Mouse (Mus musculus) thymus, adult 2 months (tissue): ENCODE results near the gene Ift27. TPM values are rescaled to one million over a fixed set of nuclear protein-coding genes. Genes with fewer than 3 reads are reported as not detected.

Source experiments
- DNase-seq: peaks from one replicate; pipeline ENCODE4 v3.0.0; 2021
- H3K27ac ChIP-seq: fragments of 200-500 bp; 2 replicates; pipeline ENCODE4 v1.5.1; 2012; ENCODE audit warnings: low read length, control low read depth; ENCODE audit not compliant: control insufficient read depth, insufficient read depth
- H3K27me3 ChIP-seq: fragments of 200-500 bp; 2 replicates; pipeline ENCODE4 v1.6.1; 2012; ENCODE audit warnings: mild to moderate bottlenecking, low read length, moderate library complexity, mixed read lengths; ENCODE audit not compliant: control insufficient read depth, insufficient read depth
- H3K36me3 ChIP-seq: fragments of 200-500 bp; 2 replicates; pipeline ENCODE4 v1.6.1; 2012; ENCODE audit warnings: mild to moderate bottlenecking, low read length, moderate library complexity; ENCODE audit not compliant: control insufficient read depth, insufficient read depth
- H3K4me1 ChIP-seq: fragments of 200-500 bp; replicated peaks from 2 replicates; pipeline ENCODE4 v1.6.1; 2012; ENCODE audit warnings: low read length; ENCODE audit not compliant: control insufficient read depth, insufficient read depth
- H3K4me3 ChIP-seq: fragments of 200-500 bp; 2 replicates; pipeline ENCODE4 v1.5.1; 2012; ENCODE audit warnings: mild to moderate bottlenecking, low read length, control low read depth, moderate library complexity; ENCODE audit not compliant: control insufficient read depth, insufficient read depth
- CTCF ChIP-seq: fragments of 200-500 bp; IDR thresholded peaks from 2 replicates; pipeline ENCODE4 v1.5.1; 2012; ENCODE audit warnings: mild to moderate bottlenecking, control low read depth, low read length, moderate library complexity, borderline replicate concordance; ENCODE audit not compliant: control insufficient read depth, poor library complexity, insufficient read depth; ENCODE audit errors: extremely low read depth
- POLR2A ChIP-seq: fragments of 200-500 bp; IDR thresholded peaks from 2 replicates; pipeline ENCODE4 v1.6.1; 2012; ENCODE audit warnings: mild to moderate bottlenecking, low read length, control low read depth, moderate library complexity; ENCODE audit not compliant: control insufficient read depth, poor library complexity, insufficient read depth; ENCODE audit errors: extremely low read depth
- WGBS: fragments of 180-500 bp; shearing (Covaris S2); methylation state at CpG from one replicate; pipeline ENCODE4 v1.1.7; 2018; 5-methylcytosine and 5-hydroxymethylcytosine counted together
- polyA plus RNA-seq: library from polyadenylated mRNA; depleted of rRNA; stranded (reverse); fragments of >200 nt; gene quantifications from 2 replicates; pipeline ENCODE4 v1.2.3, GENCODE M21; 2012

Gene Ift27
- polyA plus RNA-seq, 1 experiment = 63.3 TPM

GRCm38 (mm10) chr15:78172899-78173817 lies 749 bp downstream of the Ift27 start:
- H3K4me3 ChIP-seq = peak overlapping the region; percentile 66
- TF ChIP-seq CTCF (no peak), POLR2A (no peak)
- no peaks in the 10 kb centered on the region for H3K27me3 ChIP-seq
- DNase-seq = peak; percentile 15
- H3K27ac ChIP-seq = peak overlapping the region; percentile 48; the same call in 1 of the 2 replicates
- no peaks in the 10 kb centered on the region for H3K36me3 ChIP-seq
- peaks cover 36% of the 10 kb centered on the region for H3K4me1 ChIP-seq
- 27% methylated on average over 26 of the region's 26 CpGs for WGBS

- peak; percentile 61 for DNase-seq
- Histone ChIP-seq H3K4me3 (peak overlapping the region; percentile 16), H3K27ac (peak overlapping the region; percentile 48; the same call in 1 of the 2 replicates), H3K36me3 (no peaks in the 10 kb centered on the region), H3K27me3 (no peaks in the 10 kb centered on the region), H3K4me1 (peaks cover 36% of the 10 kb centered on the region)
- WGBS = 46% methylated on average over 11 of the region's 11 CpGs
- TF ChIP-seq CTCF (no peak), POLR2A (no peak)
These were observed 1.5 kb downstream of the Ift27 start for GRCm38 (mm10) chr15:78172256-78172898.

DNA sequence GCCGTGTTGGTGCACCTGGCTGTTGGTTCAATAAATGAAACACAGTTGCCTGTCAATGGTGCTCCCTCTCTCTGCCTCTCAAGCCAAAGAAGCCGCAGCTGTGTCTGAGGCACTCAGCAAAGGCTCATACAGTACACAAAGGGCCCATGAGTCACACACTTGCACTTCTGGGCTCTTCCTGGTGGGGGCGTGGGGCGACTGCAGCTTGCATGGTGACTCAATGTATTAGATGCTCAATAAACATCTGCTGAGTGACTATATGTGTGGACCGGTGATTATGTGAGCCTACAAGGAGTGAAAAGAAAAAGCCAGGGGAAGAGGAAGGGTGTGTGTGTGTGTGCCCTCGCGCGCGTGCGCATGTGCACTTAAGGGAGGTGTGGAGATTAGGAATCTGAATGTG lies 2.3 kb downstream of the Ift27 start:
- Histone ChIP-seq H3K4me3 (no peak overlapping the region), H3K4me1 (peaks cover 36% of the 10 kb centered on the region), H3K27me3 (no peaks in the 10 kb centered on the region), H3K36me3 (no peaks in the 10 kb centered on the region), H3K27ac (peak overlapping the region; percentile 19; the same call in 1 of the 2 replicates)
- 94% methylated on average over 10 of the region's 10 CpGs for WGBS
- DNase-seq = peak; percentile 36
- TF ChIP-seq CTCF (no peak), POLR2A (no peak)

- Histone ChIP-seq H3K4me3 (peak overlapping the region; percentile 34), H3K4me1 (peaks cover 36% of the 10 kb centered on the region), H3K27me3 (no peaks in the 10 kb centered on the region), H3K36me3 (no peaks in the 10 kb centered on the region), H3K27ac (peak overlapping the region; percentile 68; the same call in 1 of the 2 replicates)
- TF ChIP-seq CTCF (no peak), POLR2A (no peak)
- DNase-seq = peak; percentile 77
- 59% methylated on average over 15 of the region's 15 CpGs for WGBS
These were observed 3.2 kb downstream of the Ift27 start for GRCm38 (mm10) chr15:78170708-78171107.

GRCm38 (mm10) chr15:78169566-78169965 lies 4.3 kb downstream of the Ift27 start:
- Histone ChIP-seq H3K27ac (no peak overlapping the region), H3K36me3 (no peaks in the 10 kb centered on the region), H3K4me1 (peaks cover 32% of the 10 kb centered on the region), H3K4me3 (no peak overlapping the region), H3K27me3 (no peaks in the 10 kb centered on the region)
- no peak for DNase-seq
- 77% methylated on average over 11 of the region's 11 CpGs for WGBS
- no peak for TF ChIP-seq POLR2A
- no peak for TF ChIP-seq CTCF

DNA sequence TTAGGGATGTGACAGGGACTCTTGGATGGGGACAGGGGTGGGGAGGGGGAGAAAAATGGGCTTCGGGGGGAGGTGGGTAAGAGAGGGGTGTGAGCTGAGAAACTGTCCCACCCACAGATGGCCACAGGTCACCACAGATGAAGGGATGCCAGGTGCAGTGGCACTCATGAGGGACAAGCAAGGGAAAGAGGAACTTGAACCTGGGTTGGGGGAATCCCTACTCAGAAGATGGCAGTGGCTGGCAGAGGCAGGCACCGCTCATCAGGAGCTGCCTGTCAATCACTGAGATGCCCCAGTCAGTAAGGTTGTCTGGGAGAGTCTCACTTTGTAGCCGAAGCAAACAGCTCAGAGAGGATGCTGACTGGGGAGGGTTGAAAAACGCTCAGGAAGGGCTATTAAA lies 8.6 kb downstream of the Ift27 start:
- Histone ChIP-seq H3K27me3 (no peaks in the 10 kb centered on the region), H3K4me3 (no peak overlapping the region), H3K4me1 (peaks cover 21% of the 10 kb centered on the region), H3K36me3 (no peaks in the 10 kb centered on the region), H3K27ac (no peak overlapping the region)
- 32% methylated on average over 4 of the region's 4 CpGs for WGBS
- TF ChIP-seq CTCF (no peak), POLR2A (no peak)
- no peak for DNase-seq
